Comparison of ENCODE assay signal across 22 mouse cellular contexts in the genomic region with DNA sequence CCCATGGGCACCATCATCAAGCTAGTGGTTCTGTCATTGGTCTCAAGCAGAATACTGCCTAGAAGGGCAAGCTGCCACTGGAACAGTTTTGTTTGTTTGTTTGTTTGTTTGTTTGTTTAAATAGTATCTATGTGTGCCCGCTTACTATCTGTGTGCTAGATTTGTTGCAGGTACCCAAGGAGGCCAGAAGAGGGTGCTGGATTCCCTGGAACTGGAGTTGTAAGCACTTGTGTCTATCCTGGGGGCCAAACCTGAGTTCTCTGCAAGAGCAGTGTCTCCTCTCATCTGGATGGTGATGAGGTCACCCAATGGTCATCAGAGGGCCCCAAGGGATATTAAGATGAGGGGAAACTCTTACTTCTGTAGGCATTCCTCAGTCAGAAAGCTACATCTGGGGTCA. TPM values are rescaled to one million over a fixed set of nuclear protein-coding genes. Genes with fewer than 3 reads are reported as not detected.
DNase-seq lines count a peak whose midpoint lies in the region; ATAC-seq and TF ChIP-seq lines count a peak whose summit lies in the region.
"Had no signal": no experiment of that assay in that cellular context is flagged by ENCODE, and none has a peak within 500 bp of the region (broad histone marks: within the 10 kb centered on the region; RNA-seq: fewer than 3 reads in every experiment).

No protein-coding gene starts in this region.

- peaks cover 18% of the 10 kb centered on the region for H3K4me1 ChIP-seq in hindbrain, postnatal 0 days (ENCODE audit: insufficient read depth, low read length)
- no peaks in the 10 kb centered on the region for H3K4me1 ChIP-seq in hindbrain, embryonic 11.5 days (replicated peaks; ENCODE audit: control insufficient read depth, insufficient read depth, low read length)
- peaks cover 41% of the 10 kb centered on the region for H3K4me1 ChIP-seq in small intestine, adult 2 months (ENCODE audit: control insufficient read depth, insufficient read depth, insufficient read length, low read length)

- H3K4me2 ChIP-seq in hindbrain, postnatal 0 days (ENCODE audit: low read depth, low read length) = no peak overlapping the region
- no peak overlapping the region for H3K4me2 ChIP-seq in hindbrain, embryonic 11.5 days (replicated peaks; ENCODE audit: low read depth, low read length)
- H3K4me2 ChIP-seq: heart, embryonic 15.5 days had no signal

- 87% methylated on average over 1 of the region's 1 CpGs for whole genome bisulfite sequencing in hindbrain, postnatal 0 days
- WGBS in hindbrain, embryonic 11.5 days = 92% methylated on average over 1 of the region's 1 CpGs
- WGBS in small intestine, adult 2 months = 84% methylated on average over 1 of the region's 1 CpGs

- H3K36me3 ChIP-seq in hindbrain, postnatal 0 days (ENCODE audit: insufficient read depth, low read length) = no peaks in the 10 kb centered on the region
- no peaks in the 10 kb centered on the region for H3K36me3 ChIP-seq in hindbrain, embryonic 11.5 days (ENCODE audit: control insufficient read depth, insufficient read depth, low read length)
- H3K36me3 ChIP-seq in small intestine, adult 2 months (ENCODE audit: control insufficient read depth, insufficient read depth, low read length) = no peaks in the 10 kb centered on the region
- H3K36me3 ChIP-seq: heart, embryonic 15.5 days had no signal

- peak; percentile 34 for TF ChIP-seq CTCF in hindbrain, postnatal 0 days (IDR thresholded peaks at IDR 0.05; ENCODE audit: low read depth)
- TF ChIP-seq CTCF in left cerebral cortex, adult 2 months (IDR thresholded peaks at IDR 0.05) = peak; percentile 24
- peak; percentile 18; the same call in 1 of the 2 replicates for TF ChIP-seq CTCF in small intestine, adult 2 months (IDR thresholded peaks at IDR 0.05; ENCODE audit: extremely low read depth, insufficient read length, insufficient replicate concordance, low read depth, low read length)

- intact Hi-C loops in left cerebral cortex, adult 2 months (cut with DNase I) = loop anchor here (5.0 kb wide), 1 partner anchor 54 kb away; the partner anchor contains the start of gene Kazn
- intact Hi-C loops in left cerebral cortex, postnatal 14 days (cut with DNase I) = no loop called here

- H3K4me3 ChIP-seq in hindbrain, postnatal 0 days (ENCODE audit: low read length) = no peak overlapping the region
- no peak overlapping the region for H3K4me3 ChIP-seq in hindbrain, embryonic 11.5 days (ENCODE audit: low read depth, low read length)
- no peak overlapping the region for H3K4me3 ChIP-seq in left cerebral cortex, adult 2 months
- no peak overlapping the region for H3K4me3 ChIP-seq in small intestine, adult 2 months (ENCODE audit: low read depth, low read length)
- H3K4me3 ChIP-seq: embryonic facial prominence, embryonic 10.5 days; heart, embryonic 15.5 days had no signal

- no peak for ATAC-seq in hindbrain, postnatal 0 days
- no peak for ATAC-seq in hindbrain, embryonic 11.5 days (ENCODE audit: low FRiP score)
- ATAC-seq: midbrain, embryonic 16.5 days had no signal

- H3K9me3 ChIP-seq in hindbrain, postnatal 0 days (ENCODE audit: low read length) = no peaks in the 10 kb centered on the region
- H3K9me3 ChIP-seq in hindbrain, embryonic 11.5 days (ENCODE audit: control insufficient read depth, low read length) = no peaks in the 10 kb centered on the region
- H3K9me3 ChIP-seq: embryonic facial prominence, embryonic 10.5 days; heart, embryonic 15.5 days had no signal

- H3K9ac ChIP-seq in hindbrain, postnatal 0 days (replicated peaks; ENCODE audit: low read length) = no peak overlapping the region
- no peak overlapping the region for H3K9ac ChIP-seq in hindbrain, embryonic 11.5 days (ENCODE audit: low read depth, low read length)
- H3K9ac ChIP-seq: heart, embryonic 15.5 days had no signal

- no peaks in the 10 kb centered on the region for H3K27me3 ChIP-seq in hindbrain, postnatal 0 days (ENCODE audit: insufficient read depth, low read length)
- H3K27me3 ChIP-seq in hindbrain, embryonic 11.5 days (ENCODE audit: control insufficient read depth, insufficient read depth, low read length) = no peaks in the 10 kb centered on the region
- H3K27me3 ChIP-seq in small intestine, adult 2 months (ENCODE audit: control insufficient read depth, insufficient read depth, low read length) = no peaks in the 10 kb centered on the region
- H3K27me3 ChIP-seq: CH12.LX; heart, embryonic 15.5 days had no signal

- no peak for DNase-seq in hindbrain, postnatal 0 days (ENCODE audit: low spot score)
- no peak for DNase-seq in hindbrain, embryonic 11.5 days (ENCODE audit: low spot score)
- DNase-seq in left cerebral cortex, adult 2 months (ENCODE audit: extremely low spot score in 1 of 2, low spot score in 2 of 2) = no peak
- no peak for DNase-seq in left cerebral cortex, postnatal 14 days (ENCODE audit: low spot score in 2 of 2)
- peak; percentile 56 for DNase-seq in R1 (ENCODE audit: low read depth, low spot score)
- no peak for DNase-seq in cerebellum, postnatal 10 days
- DNase-seq: adrenal gland, postnatal 10 days; cerebellum, adult 11 months; gastrocnemius, postnatal 10 days; heart, adult 18-20 months; heart, postnatal 4 days; kidney, postnatal 4 days; lung, postnatal 14 days; right cerebral cortex, postnatal 14 days; thymus, adult 18-20 months; thymus, postnatal 4 days had no signal

- H3K27ac ChIP-seq in hindbrain, postnatal 0 days = no peak overlapping the region
- no peak overlapping the region for H3K27ac ChIP-seq in hindbrain, embryonic 11.5 days (ENCODE audit: low read depth, low read length)
- no peak overlapping the region for H3K27ac ChIP-seq in left cerebral cortex, adult 2 months
- no peak overlapping the region for H3K27ac ChIP-seq in small intestine, adult 2 months (ENCODE audit: insufficient read depth, low read depth, low read length)
- H3K27ac ChIP-seq: embryonic facial prominence, embryonic 10.5 days; heart, embryonic 15.5 days had no signal

- no peak for TF ChIP-seq POLR2A in small intestine, adult 2 months (IDR thresholded peaks at IDR 0.05; ENCODE audit: low read depth, low read length)

RNA-seq across cellular contexts. Expression of gene Kazn, which starts 55.6 kb away (rescaled TPM):
- 74.3 and 78.3 TPM in 2 replicates for total RNA-seq in hindbrain, postnatal 0 days (2014; rRNA removed)
- 19.3 and 20.9 TPM in 2 replicates for polyA plus RNA-seq in hindbrain, postnatal 0 days (2015; fragmentation: Nextera tagmentation; extraction: Ambion mirVana)
- 11.3 and 11.8 TPM in 2 replicates for polyA plus RNA-seq in hindbrain, embryonic 11.5 days (2014; fragmentation: Nextera tagmentation; extraction: Ambion mirVana)
- total RNA-seq in left cerebral cortex, adult 2 months (2021) = 10 to 100 TPM; 82.9 to 90.9 TPM
- total RNA-seq in left cerebral cortex, postnatal 14 days (2021) = 10 to 100 TPM; 77.5 to 81.5 TPM
- polyA plus RNA-seq in small intestine, adult 2 months (2012; rRNA removed) = 13.1 and 15.3 TPM in 2 replicates
- total RNA-seq: neutrophil, adult 5-6 weeks had no signal
